ENCODE assay signal across 16 mouse cellular contexts in genomic region chr7:142931028-142931427, GRCm38 (mm10). TPM values are rescaled to one million over a fixed set of nuclear protein-coding genes. Genes with fewer than 3 reads are reported as not detected.
DNase-seq lines count a peak whose midpoint lies in the region; ATAC-seq and TF ChIP-seq lines count a peak whose summit lies in the region.
"Had no signal": no experiment of that assay in that cellular context is flagged by ENCODE, and none has a peak within 500 bp of the region (broad histone marks: within the 10 kb centered on the region; RNA-seq: fewer than 3 reads in every experiment).

TSS of gene Th (minus strand) at chr7:142931128.

- ATAC-seq in forebrain, embryonic 11.5 days (replicated peaks; ENCODE audit: low FRiP score): no peak
- no peak for ATAC-seq in forebrain, postnatal 0 days
- ATAC-seq in neural tube, embryonic 11.5 days (ENCODE audit: insufficient read depth, low FRiP score, low TSS enrichment): no peak
- no peak for ATAC-seq in midbrain, embryonic 13.5 days

- H3K4me3 ChIP-seq in forebrain, embryonic 11.5 days (ENCODE audit: low read depth, low read length): no peak within 1 kb of the TSS
- H3K4me3 ChIP-seq in forebrain, postnatal 0 days (ENCODE audit: low read depth, low read length): no peak within 1 kb of the TSS
- H3K4me3 ChIP-seq in neural tube, embryonic 11.5 days (ENCODE audit: low read depth, low read length): no peak within 1 kb of the TSS
- no peak within 1 kb of the TSS for H3K4me3 ChIP-seq in midbrain, embryonic 13.5 days (replicated peaks)
- H3K4me3 ChIP-seq: heart, embryonic 15.5 days had no signal

- H3K27me3 ChIP-seq in forebrain, embryonic 11.5 days (ENCODE audit: control insufficient read depth, insufficient read depth, low read length): no peaks in the 10 kb centered on the region
- no peaks in the 10 kb centered on the region for H3K27me3 ChIP-seq in forebrain, postnatal 0 days (ENCODE audit: insufficient read depth, low read length)
- H3K27me3 ChIP-seq in neural tube, embryonic 11.5 days (ENCODE audit: control insufficient read depth, insufficient read depth, low read length): no peaks in the 10 kb centered on the region
- H3K27me3 ChIP-seq in midbrain, embryonic 13.5 days: no peaks in the 10 kb centered on the region

- no peaks in the 10 kb centered on the region for H3K36me3 ChIP-seq in forebrain, embryonic 11.5 days (ENCODE audit: control insufficient read depth, insufficient read depth, low read length)
- no peaks in the 10 kb centered on the region for H3K36me3 ChIP-seq in forebrain, postnatal 0 days (ENCODE audit: insufficient read depth)
- no peaks in the 10 kb centered on the region for H3K36me3 ChIP-seq in neural tube, embryonic 11.5 days (ENCODE audit: control insufficient read depth, insufficient read depth, low read length)
- no peaks in the 10 kb centered on the region for H3K36me3 ChIP-seq in midbrain, embryonic 13.5 days
- H3K36me3 ChIP-seq: G1E; heart, embryonic 15.5 days had no signal

- H3K9me3 ChIP-seq in forebrain, embryonic 11.5 days (ENCODE audit: control insufficient read depth, low read length): no peaks in the 10 kb centered on the region
- H3K9me3 ChIP-seq in forebrain, postnatal 0 days (ENCODE audit: low read length): no peaks in the 10 kb centered on the region
- H3K9me3 ChIP-seq in neural tube, embryonic 11.5 days (ENCODE audit: control insufficient read depth, low read length): no peaks in the 10 kb centered on the region
- no peaks in the 10 kb centered on the region for H3K9me3 ChIP-seq in midbrain, embryonic 13.5 days
- H3K9me3 ChIP-seq: G1E; heart, embryonic 15.5 days had no signal

- H3K4me1 ChIP-seq in forebrain, embryonic 11.5 days (replicated peaks; ENCODE audit: control insufficient read depth, insufficient read depth, low read length): no peaks in the 10 kb centered on the region
- no peaks in the 10 kb centered on the region for H3K4me1 ChIP-seq in forebrain, postnatal 0 days (ENCODE audit: insufficient read depth)
- H3K4me1 ChIP-seq in neural tube, embryonic 11.5 days (ENCODE audit: control insufficient read depth, insufficient read depth, low read length): no peaks in the 10 kb centered on the region
- no peaks in the 10 kb centered on the region for H3K4me1 ChIP-seq in midbrain, embryonic 13.5 days (replicated peaks)
- H3K4me1 ChIP-seq: heart, embryonic 15.5 days had no signal

- H3K4me2 ChIP-seq in forebrain, embryonic 11.5 days (ENCODE audit: low read depth, low read length, severe bottlenecking): no peak within 1 kb of the TSS
- no peak within 1 kb of the TSS for H3K4me2 ChIP-seq in forebrain, postnatal 0 days (ENCODE audit: low read depth)
- H3K4me2 ChIP-seq in neural tube, embryonic 11.5 days (ENCODE audit: low read depth): no peak within 1 kb of the TSS
- H3K4me2 ChIP-seq in midbrain, embryonic 13.5 days (replicated peaks): no peak within 1 kb of the TSS
- H3K4me2 ChIP-seq: heart, embryonic 15.5 days had no signal

- H3K9ac ChIP-seq in forebrain, embryonic 11.5 days (ENCODE audit: low read length): no peak within 1 kb of the TSS
- H3K9ac ChIP-seq in forebrain, postnatal 0 days: no peak within 1 kb of the TSS
- no peak within 1 kb of the TSS for H3K9ac ChIP-seq in neural tube, embryonic 11.5 days (ENCODE audit: low read length)
- H3K9ac ChIP-seq in midbrain, embryonic 13.5 days (replicated peaks): no peak within 1 kb of the TSS
- H3K9ac ChIP-seq: heart, embryonic 15.5 days had no signal

- no peak for TF ChIP-seq CTCF in forebrain, postnatal 0 days (IDR thresholded peaks at IDR 0.05; ENCODE audit: low read depth)

- 82% methylated on average over 3 of the region's 3 CpGs for WGBS in forebrain, embryonic 11.5 days
- 84% methylated on average over 3 of the region's 3 CpGs for WGBS in forebrain, postnatal 0 days
- WGBS in neural tube, embryonic 11.5 days: 81% methylated on average over 3 of the region's 3 CpGs
- WGBS in midbrain, embryonic 13.5 days: 78% methylated on average over 3 of the region's 3 CpGs

- no peak for DNase-seq in forebrain, embryonic 11.5 days (ENCODE audit: low spot score)
- DNase-seq in forebrain, postnatal 0 days: no peak
- DNase-seq in neural tube, embryonic 11.5 days (ENCODE audit: low spot score): no peak
- DNase-seq in neural tube, embryonic 10.5 days (ENCODE audit: extremely low spot score, low spot score): no peak
- DNase-seq in left cerebral cortex, adult 18-20 months (ENCODE audit: low spot score in 2 of 2): no peak
- no peak for DNase-seq in layer of hippocampus, postnatal 25 days (ENCODE audit: extremely low spot score in 1 of 2, low spot score in 1 of 2)
- DNase-seq in left cerebral cortex, adult 9 months (ENCODE audit: low spot score in 2 of 2): no peak
- DNase-seq: kidney, adult 18-20 months; lung, postnatal 4 days; retina, postnatal 1 day; spleen, adult 18-20 months had no signal

- H3K27ac ChIP-seq in forebrain, embryonic 11.5 days (ENCODE audit: low read depth, low read length): no peak within 1 kb of the TSS
- H3K27ac ChIP-seq in forebrain, postnatal 0 days (ENCODE audit: low read depth, low read length): no peak within 1 kb of the TSS
- no peak within 1 kb of the TSS for H3K27ac ChIP-seq in neural tube, embryonic 11.5 days (ENCODE audit: low read depth, low read length)
- no peak within 1 kb of the TSS for H3K27ac ChIP-seq in midbrain, embryonic 13.5 days
- H3K27ac ChIP-seq: heart, embryonic 15.5 days had no signal

RNA-seq across cellular contexts. Expression of gene Th, which starts in this region (rescaled TPM):
- 18.7 and 19.8 TPM in 2 replicates for polyA plus RNA-seq in forebrain, embryonic 11.5 days (2014; fragmentation: Nextera tagmentation; extraction: Ambion mirVana)
- total RNA-seq in forebrain, postnatal 0 days (2014; rRNA removed): 7.9 and 15.6 TPM in 2 replicates
- polyA plus RNA-seq in forebrain, postnatal 0 days (2015; fragmentation: Nextera tagmentation; extraction: Ambion mirVana): 7.9 and 8.9 TPM in 2 replicates
- polyA plus RNA-seq in neural tube, embryonic 11.5 days (2014; fragmentation: Nextera tagmentation; extraction: Ambion mirVana): 9.3 and 11.4 TPM in 2 replicates
- 22.4 and 59.8 TPM in 2 replicates for polyA plus RNA-seq in midbrain, embryonic 13.5 days (2015; fragmentation: Nextera tagmentation; extraction: Ambion mirVana)
- 1 to 10 TPM in 1 of 2 experiments, under 1 TPM in 1; 0.89 to 1.1 TPM for total RNA-seq in left cerebral cortex, adult 18-20 months (2021)
- under 1 TPM; 0.49 to 0.62 TPM for total RNA-seq in layer of hippocampus, postnatal 25 days (2021)
- total RNA-seq: common myeloid progenitor, adult 5-6 weeks; G1E; liver, adult 2 months had no signal
- polyA plus RNA-seq: G1E; liver, adult 2 months had no signal
